Mouse (Mus musculus) cerebellum, adult 11 months (tissue): Measurements from ENCODE around the gene Upp2.
A peak's percentile ranks its signal among the peaks of the same experiment; 100 is the strongest.

Experiments
- DNase-seq: peaks from one replicate; pipeline ENCODE4 v3.0.0; 2022

Upp2 gene

GRCm38 (mm10) chr2:58567066-58567810 lies at the start of gene Upp2, which contains the start of gene Acvr1:
Gene Upp2, plus strand, starts transcription at chr2:58567298.
Gene Acvr1, minus strand, starts transcription at chr2:58567157.
- peak; percentile 88 for DNase-seq

GRCm38 (mm10) chr2:58518517-58518916 lies 48.6 kb upstream of the Upp2 start:
- no peak for DNase-seq

GRCm38 (mm10) chr2:58520727-58521126 lies 46.4 kb upstream of the Upp2 start:
- no peak for DNase-seq

- no peak for DNase-seq
These were observed 45.5 kb upstream of the Upp2 start for GRCm38 (mm10) chr2:58521621-58522020.

GRCm38 (mm10) chr2:58523097-58523496 lies 44.0 kb upstream of the Upp2 start:
- no peak for DNase-seq

GRCm38 (mm10) chr2:58523894-58524293 lies 43.2 kb upstream of the Upp2 start:
- no peak for DNase-seq

- no peak for DNase-seq
These were observed 42.7 kb upstream of the Upp2 start for GRCm38 (mm10) chr2:58524356-58524755.

GRCm38 (mm10) chr2:58527786-58528185 lies 39.3 kb upstream of the Upp2 start:
- no peak for DNase-seq

GRCm38 (mm10) chr2:58529384-58529783 lies 37.7 kb upstream of the Upp2 start:
- no peak for DNase-seq

GRCm38 (mm10) chr2:58529860-58530440 lies 37.1 kb upstream of the Upp2 start:
- no peak for DNase-seq

- no peak for DNase-seq
These were observed 36.6 kb upstream of the Upp2 start for GRCm38 (mm10) chr2:58530521-58530920.

- peak; percentile 35 for DNase-seq
These were observed 34.7 kb upstream of the Upp2 start for GRCm38 (mm10) chr2:58532260-58532850.

GRCm38 (mm10) chr2:58533521-58534001 lies 33.5 kb upstream of the Upp2 start:
- DNase-seq = peak; percentile 62

- no peak for DNase-seq
These were observed 32.7 kb upstream of the Upp2 start for GRCm38 (mm10) chr2:58534379-58534778.

GRCm38 (mm10) chr2:58535233-58535632 lies 31.9 kb upstream of the Upp2 start:
- no peak for DNase-seq

- DNase-seq = no peak
These were observed 30.3 kb upstream of the Upp2 start for GRCm38 (mm10) chr2:58536796-58537195.

- no peak for DNase-seq
These were observed 28.9 kb upstream of the Upp2 start for GRCm38 (mm10) chr2:58538196-58538595.

- no peak for DNase-seq
These were observed 23.8 kb upstream of the Upp2 start for GRCm38 (mm10) chr2:58543252-58543651.

GRCm38 (mm10) chr2:58544368-58544767 lies 22.7 kb upstream of the Upp2 start:
- no peak for DNase-seq

- no peak for DNase-seq
These were observed 20.8 kb upstream of the Upp2 start for GRCm38 (mm10) chr2:58546264-58546663.

- no peak for DNase-seq
These were observed 18.2 kb upstream of the Upp2 start for GRCm38 (mm10) chr2:58548943-58549342.

- no peak for DNase-seq
These were observed 17.1 kb upstream of the Upp2 start for GRCm38 (mm10) chr2:58549960-58550359.

- DNase-seq = no peak
These were observed 16.6 kb upstream of the Upp2 start for GRCm38 (mm10) chr2:58550488-58550887.

GRCm38 (mm10) chr2:58551866-58552265 lies 15.2 kb upstream of the Upp2 start:
- no peak for DNase-seq
